In genomic region chr2:109539519-109539918, GRCm38 (mm10) we compare ENCODE assay signal across 23 mouse cellular contexts.
DNase-seq lines count a peak whose midpoint lies in the region; ATAC-seq and TF ChIP-seq lines count a peak whose summit lies in the region.
"Had no signal": no experiment of that assay in that cellular context is flagged by ENCODE, and none has a peak within 500 bp of the region (broad histone marks: within the 10 kb centered on the region; RNA-seq: fewer than 3 reads in every experiment).

No protein-coding gene starts in this region.

- intact Hi-C loops in left cerebral cortex, adult 2 months (cut with DNase I) = no loop called here
- intact Hi-C loops in left cerebral cortex, postnatal 10 days (cut with DNase I) = no loop called here

- H3K79me2 ChIP-seq in MEL (ENCODE audit: control insufficient read depth, insufficient read depth, low read length, poor library complexity) = no peaks in the 10 kb centered on the region

- peak; percentile 25; the same call in 1 of the 2 replicates for TF ChIP-seq CTCF in left cerebral cortex, adult 2 months (IDR thresholded peaks at IDR 0.05)
- peak in 1 of 3 experiments; percentile 26; a peak in 2 of 6 replicates for TF ChIP-seq CTCF in MEL (IDR thresholded peaks at IDR 0.05 in 2 of 3, conservative IDR thresholded peaks at IDR 0.05 in 1 of 3; ENCODE audit: control insufficient read depth in 1 of 3, insufficient read depth in 1 of 3, low read depth in 2 of 3, low read length in 3 of 3, poor library complexity in 1 of 3, severe bottlenecking in 1 of 3)

- no peak overlapping the region for H3K4me3 ChIP-seq in left cerebral cortex, adult 2 months
- H3K4me3 ChIP-seq in MEL (ENCODE audit: control insufficient read depth in 1 of 2, insufficient read depth in 1 of 2, low read depth in 2 of 2, low read length in 2 of 2) = no peak overlapping the region
- H3K4me3 ChIP-seq in forebrain, embryonic 13.5 days = no peak overlapping the region
- H3K4me3 ChIP-seq: forebrain, embryonic 10.5 days; gastrocnemius, adult 2 months; hindbrain, embryonic 15.5 days; intestine, embryonic 15.5 days; midbrain, embryonic 12.5 days had no signal

- WGBS in forebrain, embryonic 13.5 days = 70% methylated on average over 1 of the region's 1 CpGs

- H3K9me3 ChIP-seq in MEL (replicated peaks; ENCODE audit: insufficient read depth, low read length) = no peaks in the 10 kb centered on the region
- no peaks in the 10 kb centered on the region for H3K9me3 ChIP-seq in forebrain, embryonic 13.5 days (replicated peaks)
- H3K9me3 ChIP-seq: forebrain, embryonic 10.5 days; hindbrain, embryonic 15.5 days; intestine, embryonic 15.5 days; midbrain, embryonic 12.5 days had no signal

- TF ChIP-seq RAD21 in MEL (IDR thresholded peaks at IDR 0.05; ENCODE audit: low read depth, low read length) = peak; percentile 33

- no peak for ATAC-seq in forebrain, embryonic 13.5 days
- ATAC-seq: intestine, embryonic 15.5 days; liver, postnatal 0 days had no signal

- no peak for DNase-seq in left cerebral cortex, adult 2 months (ENCODE audit: extremely low spot score in 1 of 2, low spot score in 2 of 2)
- no peak for DNase-seq in left cerebral cortex, postnatal 10 days (ENCODE audit: extremely low spot score in 1 of 2, low spot score in 2 of 2)
- DNase-seq in 416B (ENCODE audit: low read depth) (peak; percentile 9), MEL (ENCODE audit: low read depth, low spot score) (peak; percentile 6)
- DNase-seq in mesoderm, embryonic 11.5 days (ENCODE audit: low read depth, low spot score) = peak; percentile 34
- no peak for DNase-seq in cerebellum, adult 9-10 months
- DNase-seq: adrenal gland, adult 2 months; cerebellum, adult 11-12 months; cerebellum, postnatal 14 days; gastrocnemius, adult 2 months; kidney, adult 9 months; kidney, postnatal 25 days; liver; liver, postnatal 0 days; lung, postnatal 10 days; right cerebral cortex, postnatal 25 days; thymus, postnatal 25 days had no signal

- no peaks in the 10 kb centered on the region; a peak in 1 of 4 replicates for H3K27me3 ChIP-seq in MEL (ENCODE audit: control insufficient read depth in 1 of 2, insufficient read depth in 2 of 2, low read length in 2 of 2)
- H3K27me3 ChIP-seq in forebrain, embryonic 13.5 days = no peaks in the 10 kb centered on the region
- H3K27me3 ChIP-seq: hindbrain, embryonic 15.5 days; intestine, embryonic 15.5 days; midbrain, embryonic 12.5 days had no signal

- H3K36me3 ChIP-seq in MEL (ENCODE audit: control insufficient read depth in 1 of 2, insufficient read depth in 2 of 2, low read length in 2 of 2) = no peaks in the 10 kb centered on the region
- H3K36me3 ChIP-seq in forebrain, embryonic 13.5 days (ENCODE audit: poor library complexity, severe bottlenecking) = no peaks in the 10 kb centered on the region
- H3K36me3 ChIP-seq: forebrain, embryonic 10.5 days; hindbrain, embryonic 15.5 days; intestine, embryonic 15.5 days; midbrain, embryonic 12.5 days had no signal

- no peak overlapping the region for H3K9ac ChIP-seq in MEL (ENCODE audit: control insufficient read depth, low read depth, low read length, poor library complexity, severe bottlenecking)
- no peak overlapping the region for H3K9ac ChIP-seq in forebrain, embryonic 13.5 days
- H3K9ac ChIP-seq: hindbrain, embryonic 15.5 days; intestine, embryonic 15.5 days; liver, postnatal 0 days; midbrain, embryonic 12.5 days had no signal

- H3K27ac ChIP-seq in left cerebral cortex, adult 2 months = no peak overlapping the region
- no peak overlapping the region for H3K27ac ChIP-seq in MEL (ENCODE audit: control insufficient read depth, low read depth, low read length)
- no peak overlapping the region for H3K27ac ChIP-seq in forebrain, embryonic 13.5 days
- H3K27ac ChIP-seq: forebrain, embryonic 10.5 days; gastrocnemius, adult 2 months; hindbrain, embryonic 15.5 days; intestine, embryonic 15.5 days; midbrain, embryonic 12.5 days had no signal

- no peaks in the 10 kb centered on the region for H3K4me1 ChIP-seq in MEL (ENCODE audit: control insufficient read depth in 1 of 2, insufficient read depth in 2 of 2, low read length in 2 of 2)
- no peaks in the 10 kb centered on the region for H3K4me1 ChIP-seq in forebrain, embryonic 13.5 days
- H3K4me1 ChIP-seq: forebrain, embryonic 10.5 days; hindbrain, embryonic 15.5 days; intestine, embryonic 15.5 days; midbrain, embryonic 12.5 days had no signal

- no peak for TF ChIP-seq EP300 in MEL (IDR thresholded peaks at IDR 0.05; ENCODE audit: low read depth in 1 of 2, low read length in 2 of 2)

- no peak overlapping the region for H3K4me2 ChIP-seq in forebrain, embryonic 13.5 days
- H3K4me2 ChIP-seq: heart, embryonic 11.5 days; hindbrain, embryonic 15.5 days; intestine, embryonic 15.5 days; midbrain, embryonic 12.5 days had no signal

- TF ChIP-seq POLR2A in MEL (IDR thresholded peaks at IDR 0.05; ENCODE audit: control insufficient read depth in 1 of 2, insufficient read depth in 1 of 2, low read depth in 1 of 2, low read length in 2 of 2, poor library complexity in 1 of 2) = no peak

TF ChIP-seq in MEL, 35 proteins besides CTCF, POLR2A, EP300 and RAD21:
- TF ChIP-seq TCF12 (IDR thresholded peaks at IDR 0.05; ENCODE audit: low read depth, low read length) (no peak), SMC3 (IDR thresholded peaks at IDR 0.05; ENCODE audit: low read depth, low read length) (peak; percentile 54)

Comparison
In these comparisons a context has a peak if more than half of its experiments do, and no peak if none do; other contexts are left out.
1. DNase-seq: peak in 416B (single experiment), MEL (single experiment) and mesoderm, embryonic 11.5 days (single experiment); none in left cerebral cortex, adult 2 months (0 of 2), left cerebral cortex, postnatal 10 days (0 of 2) and cerebellum, adult 9-10 months (single experiment).